Mouse (Mus musculus) midbrain, embryonic 14.5 days (tissue): ENCODE results near the gene Gpn2. TPM values are rescaled to one million over a fixed set of nuclear protein-coding genes. Genes with fewer than 3 reads are reported as not detected.

ENCODE experiments used
- ATAC-seq: fragments of 200-750 bp; cut with Nextera tagmentation; 2 replicates; pipeline ENCODE4 v1.8.0; 2017; ENCODE audit warnings: moderate number of reproducible peaks, moderate library complexity; ENCODE audit not compliant: low FRiP score, low TSS enrichment
- DNase-seq: peaks from one replicate; pipeline ENCODE4 v3.0.0-alpha.2; 2015
- H3K27ac ChIP-seq: fragments of 300-500 bp; sonication (generic); replicated peaks from 2 replicates; pipeline ENCODE4 v1.5.1; 2014; ENCODE audit warnings: mild to moderate bottlenecking, low read depth, low read length, moderate library complexity
- H3K27me3 ChIP-seq: fragments of 300-500 bp; sonication (generic); 2 replicates; pipeline ENCODE4 v1.6.1; 2014; ENCODE audit warnings: low read length, control low read depth, mixed read lengths; ENCODE audit not compliant: control insufficient read depth, insufficient read depth
- H3K36me3 ChIP-seq: fragments of 300-500 bp; sonication (generic); 2 replicates; pipeline ENCODE4 v1.6.1; 2014; ENCODE audit warnings: low read length, control low read depth; ENCODE audit not compliant: control insufficient read depth, insufficient read depth
- H3K4me1 ChIP-seq: fragments of 300-500 bp; sonication (generic); 2 replicates; pipeline ENCODE4 v1.6.1; 2014; ENCODE audit warnings: mild to moderate bottlenecking, antibody characterized with exemption, low read length, control low read depth; ENCODE audit not compliant: control insufficient read depth, insufficient read depth
- H3K4me2 ChIP-seq: fragments of 300-500 bp; sonication (generic); 2 replicates; pipeline ENCODE4 v1.6.1; 2014; ENCODE audit warnings: mild to moderate bottlenecking, low read length, moderate library complexity
- H3K4me3 ChIP-seq: fragments of 300-500 bp; sonication (generic); replicated peaks from 2 replicates; pipeline ENCODE4 v1.5.1; 2014; ENCODE audit warnings: low read depth, low read length
- H3K9ac ChIP-seq: fragments of 300-500 bp; sonication (generic); replicated peaks from 2 replicates; pipeline ENCODE4 v1.6.1; 2014; ENCODE audit warnings: mild to moderate bottlenecking, low read length, moderate library complexity
- H3K9me3 ChIP-seq: fragments of 300-500 bp; sonication (generic); 2 replicates; pipeline ENCODE4 v1.6.1; 2016; ENCODE audit warnings: low read length, control low read depth, mixed read lengths; ENCODE audit not compliant: control insufficient read depth
- WGBS: fragments of 180-500 bp; shearing (Covaris S2); extraction: QIAGEN DNeasy Blood & Tissue Kit; methylation state at CpG from one replicate; pipeline ENCODE4 v1.1.7; 2014; 5-methylcytosine and 5-hydroxymethylcytosine counted together
- polyA plus RNA-seq: library from polyadenylated mRNA; unstranded; fragments of >200 nt; fragmentation: Nextera tagmentation; extraction: Ambion mirVana; gene quantifications from 2 replicates; pipeline ENCODE4 v1.2.1, GENCODE M21; 2014

Gene Gpn2
- polyA plus RNA-seq, 1 experiment from 2014 or later, result 20.3 TPM

DNA sequence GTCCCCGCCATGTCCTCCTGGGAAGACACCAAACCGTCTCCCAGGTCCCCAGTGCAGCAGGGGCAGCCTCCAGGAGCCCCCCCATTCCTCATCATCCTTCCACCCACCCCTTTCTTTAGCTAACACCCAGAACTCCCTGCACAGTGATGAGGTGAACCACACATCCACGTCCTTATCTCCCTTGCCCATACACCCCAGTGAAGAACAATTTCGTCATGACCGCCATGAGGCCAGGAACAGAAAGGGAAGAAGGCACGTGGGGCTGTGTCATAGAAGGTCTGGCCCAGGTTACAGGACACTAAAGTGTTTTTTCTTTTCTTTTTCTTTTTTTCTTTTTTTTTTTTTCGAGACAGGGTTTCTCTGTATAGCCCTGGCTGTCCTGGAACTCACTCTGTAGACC is 40.7 kb downstream of the Gpn2 start:
- 94% methylated on average over 7 of the region's 7 CpGs for WGBS
- DNase-seq, result no peak
- Histone ChIP-seq H3K9ac (no peak overlapping the region), H3K4me1 (no peaks in the 10 kb centered on the region), H3K4me3 (no peak overlapping the region), H3K9me3 (no peaks in the 10 kb centered on the region), H3K27ac (no peak overlapping the region), H3K27me3 (no peaks in the 10 kb centered on the region), H3K4me2 (no peak overlapping the region), H3K36me3 (peaks cover 39% of the 10 kb centered on the region)
- no peak for ATAC-seq

DNA sequence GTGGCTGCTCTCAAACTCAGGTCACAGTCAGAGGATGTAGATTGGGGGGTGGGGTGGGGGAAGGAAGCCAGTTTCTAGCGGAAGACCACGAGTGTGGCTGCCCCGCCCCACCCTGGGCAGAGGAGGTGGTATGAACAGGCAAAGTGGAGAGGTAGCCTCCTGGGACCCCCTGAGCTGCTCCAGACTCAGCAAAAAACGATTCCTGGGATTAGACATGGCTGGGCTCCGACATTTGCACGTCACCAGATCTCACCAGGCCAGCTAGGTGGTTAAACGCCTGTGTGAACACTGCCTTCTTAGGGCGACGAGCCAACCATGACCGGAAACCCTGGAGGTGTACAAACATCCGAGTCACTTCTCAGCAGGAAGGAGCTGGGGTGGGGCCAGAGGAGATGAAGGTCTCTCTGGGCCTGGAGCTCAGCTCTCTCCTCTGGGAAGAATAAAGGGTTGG is 41.5 kb downstream of the Gpn2 start:
- Histone ChIP-seq H3K9ac (no peak overlapping the region), H3K4me2 (no peak overlapping the region), H3K27ac (no peak overlapping the region), H3K36me3 (peaks cover 39% of the 10 kb centered on the region), H3K27me3 (no peaks in the 10 kb centered on the region), H3K4me1 (no peaks in the 10 kb centered on the region), H3K9me3 (no peaks in the 10 kb centered on the region), H3K4me3 (no peak overlapping the region)
- WGBS, result 40% methylated on average over 11 of the region's 11 CpGs
- DNase-seq, result no peak
- ATAC-seq, result no peak

DNA sequence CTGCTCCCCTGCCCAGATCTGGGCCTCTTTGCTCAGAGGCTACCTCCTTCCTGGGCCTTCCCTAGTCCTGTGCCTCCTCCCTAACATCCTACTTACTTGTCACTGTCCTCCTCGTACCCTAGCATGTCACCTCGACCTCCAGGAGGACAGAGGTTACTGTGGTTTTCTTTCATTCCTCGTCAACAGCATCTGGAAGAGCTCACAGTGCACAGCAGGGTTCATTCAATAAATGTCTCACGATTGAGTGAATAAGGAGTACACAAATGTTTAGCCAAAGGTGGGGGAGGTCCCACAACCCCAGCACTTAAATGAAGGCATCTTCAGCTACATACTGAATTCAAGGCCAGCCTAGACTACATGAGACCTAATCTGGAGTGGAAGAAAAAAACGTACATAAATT is 42.1 kb downstream of the Gpn2 start:
- no peak for DNase-seq
- no peak for ATAC-seq
- WGBS, result 35% methylated on average over 5 of the region's 5 CpGs

DNA sequence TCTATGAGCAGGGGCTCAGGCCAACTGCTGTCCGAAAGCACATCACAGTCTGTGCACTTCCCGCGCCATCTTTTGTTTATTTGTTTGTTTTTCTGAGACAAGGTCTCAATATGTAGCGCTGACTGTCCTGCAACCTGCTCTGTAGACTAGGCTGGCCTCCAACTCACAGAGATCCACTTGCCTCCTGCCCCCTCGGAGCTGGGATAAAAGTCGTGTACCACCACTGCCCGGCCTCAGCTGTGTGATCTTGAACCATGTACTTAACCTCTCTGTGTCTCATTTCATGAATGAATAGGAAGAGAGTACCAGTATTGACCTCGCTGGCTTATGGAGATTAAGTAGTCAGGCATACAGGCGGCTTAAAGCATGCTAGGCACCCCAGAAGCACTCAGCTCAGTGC is 42.5 kb downstream of the Gpn2 start:
- DNase-seq, result no peak
- Histone ChIP-seq H3K9me3 (no peaks in the 10 kb centered on the region), H3K27ac (no peak overlapping the region), H3K4me2 (no peak overlapping the region), H3K36me3 (peaks cover 34% of the 10 kb centered on the region), H3K4me1 (peaks cover under 1% of the 10 kb centered on the region; the same call in 1 of the 2 replicates), H3K4me3 (no peak overlapping the region), H3K9ac (no peak overlapping the region), H3K27me3 (no peaks in the 10 kb centered on the region)
- no peak for ATAC-seq
- WGBS, result 82% methylated on average over 9 of the region's 9 CpGs

More for the DNA sequence above, 42.1 kb downstream of the Gpn2 start:
- H3K36me3 ChIP-seq, result peaks cover 34% of the 10 kb centered on the region
- no peak overlapping the region for H3K4me3 ChIP-seq
- H3K27ac ChIP-seq, result no peak overlapping the region
- no peaks in the 10 kb centered on the region for H3K4me1 ChIP-seq
- no peaks in the 10 kb centered on the region for H3K9me3 ChIP-seq
- no peak overlapping the region for H3K4me2 ChIP-seq
- H3K27me3 ChIP-seq, result no peaks in the 10 kb centered on the region
- H3K9ac ChIP-seq, result no peak overlapping the region

DNA sequence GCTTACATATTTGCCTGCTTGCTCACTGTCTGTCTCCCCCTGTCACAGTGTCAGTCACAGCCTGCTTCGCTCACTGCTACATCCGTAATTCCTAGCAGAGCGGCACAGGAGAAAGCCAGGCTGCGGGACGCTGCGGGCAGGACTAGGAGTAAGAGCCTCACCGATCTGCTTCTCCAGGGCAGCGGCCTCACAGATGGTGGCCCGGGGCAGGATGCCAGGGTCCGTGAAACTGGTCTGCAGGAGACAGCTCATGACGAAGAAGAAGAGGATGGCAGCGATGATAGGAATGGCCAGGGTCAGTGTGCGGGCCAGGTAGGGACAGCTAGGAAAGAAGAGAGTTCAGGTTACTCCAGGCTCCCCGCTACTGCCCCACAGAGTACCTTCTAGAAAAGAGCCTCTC is 42.9 kb downstream of the Gpn2 start:
- no peaks in the 10 kb centered on the region for H3K9me3 ChIP-seq
- WGBS, result 93% methylated on average over 14 of the region's 14 CpGs
- peaks cover 34% of the 10 kb centered on the region for H3K36me3 ChIP-seq
- no peaks in the 10 kb centered on the region for H3K27me3 ChIP-seq
- H3K4me3 ChIP-seq, result no peak overlapping the region
- DNase-seq (no peak), ATAC-seq (no peak)
- peaks cover 5% of the 10 kb centered on the region for H3K4me1 ChIP-seq
- H3K4me2 ChIP-seq, result no peak overlapping the region
- no peak overlapping the region for H3K27ac ChIP-seq
- H3K9ac ChIP-seq, result no peak overlapping the region

DNA sequence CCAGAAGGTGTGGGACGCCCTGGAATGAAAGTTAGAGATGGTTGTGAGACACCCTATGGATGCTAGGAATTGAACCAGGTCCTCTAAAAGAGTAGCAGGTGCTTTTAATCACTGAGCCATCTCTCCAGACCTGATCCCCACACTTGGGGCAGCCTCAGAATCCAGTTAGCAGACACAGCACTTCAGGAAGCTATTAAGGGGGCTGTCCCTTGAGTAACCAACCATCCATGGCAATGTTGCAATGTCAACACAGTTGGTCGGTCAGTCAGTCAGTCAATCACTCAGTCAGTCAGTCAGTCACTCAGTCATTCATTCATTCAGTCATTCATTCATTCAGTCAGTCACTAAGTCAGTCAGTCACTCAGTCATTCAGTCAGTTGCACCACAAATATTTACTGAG is 44.4 kb downstream of the Gpn2 start:
- no peak for DNase-seq
- no peak overlapping the region for H3K4me2 ChIP-seq
- peaks cover 34% of the 10 kb centered on the region for H3K36me3 ChIP-seq
- H3K27ac ChIP-seq, result no peak overlapping the region
- H3K27me3 ChIP-seq, result no peaks in the 10 kb centered on the region
- ATAC-seq, result no peak
- 82% methylated on average over 2 of the region's 2 CpGs for WGBS
- H3K4me1 ChIP-seq, result peaks cover 10% of the 10 kb centered on the region
- no peaks in the 10 kb centered on the region for H3K9me3 ChIP-seq
- H3K4me3 ChIP-seq, result no peak overlapping the region
- H3K9ac ChIP-seq, result no peak overlapping the region

DNA sequence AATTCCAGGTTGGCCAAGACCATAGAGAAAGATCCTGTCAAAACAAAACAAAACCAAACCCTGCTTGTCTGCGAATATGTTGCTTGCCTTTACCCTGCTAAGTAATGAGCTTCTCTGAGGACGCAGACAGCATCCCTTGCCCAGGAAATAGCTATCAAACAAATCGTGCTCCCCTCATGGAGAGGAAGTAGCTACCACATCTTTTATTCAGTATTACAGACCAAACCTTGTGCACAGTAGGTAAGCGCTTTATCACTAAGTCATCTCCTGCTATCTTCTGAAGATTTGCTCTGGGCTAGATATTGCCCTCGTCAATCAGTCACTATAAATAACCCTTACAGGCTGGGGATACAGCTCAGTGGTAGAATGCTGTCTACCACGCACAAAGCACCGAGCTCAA is 45.0 kb downstream of the Gpn2 start:
- DNase-seq (no peak), ATAC-seq (no peak)
- Histone ChIP-seq H3K4me2 (no peak overlapping the region), H3K27ac (no peak overlapping the region), H3K36me3 (peaks cover 28% of the 10 kb centered on the region), H3K4me1 (peaks cover 10% of the 10 kb centered on the region), H3K27me3 (no peaks in the 10 kb centered on the region), H3K9ac (no peak overlapping the region), H3K9me3 (no peaks in the 10 kb centered on the region), H3K4me3 (no peak overlapping the region)
- 92% methylated on average over 7 of the region's 7 CpGs for WGBS

DNA sequence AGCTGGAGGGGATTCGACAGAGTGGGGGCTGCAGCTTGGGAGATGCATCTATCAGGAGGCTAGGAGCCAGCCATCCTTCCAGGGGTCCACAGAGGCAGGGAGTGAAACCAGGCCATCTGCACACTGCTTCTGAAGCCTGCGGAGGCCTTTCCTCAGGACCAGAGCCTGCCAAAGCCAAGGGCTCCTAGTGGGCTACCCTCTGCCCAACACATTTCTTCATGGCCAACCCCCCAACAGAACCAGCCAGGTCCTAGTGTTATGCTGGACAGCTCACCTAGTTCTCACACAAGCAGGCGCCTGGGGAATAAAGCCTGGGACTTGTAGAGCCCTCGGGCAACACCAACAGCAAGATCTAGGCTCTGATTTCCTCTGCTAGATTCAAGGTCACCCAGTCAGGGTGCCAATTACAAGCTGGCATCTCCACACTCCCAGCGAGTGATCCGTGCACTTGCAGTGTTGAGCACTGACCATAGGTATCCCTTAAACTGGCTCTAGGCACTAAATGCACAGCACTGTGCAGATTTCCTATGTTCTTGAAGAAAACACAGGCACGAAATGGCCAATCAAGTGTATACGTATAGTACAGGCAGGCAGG is 46.3 kb downstream of the Gpn2 start:
- DNase-seq (no peak), ATAC-seq (no peak)
- Histone ChIP-seq H3K9ac (no peak overlapping the region), H3K27ac (no peak overlapping the region), H3K9me3 (no peaks in the 10 kb centered on the region), H3K4me2 (no peak overlapping the region), H3K36me3 (peaks cover 17% of the 10 kb centered on the region), H3K4me1 (peaks cover 10% of the 10 kb centered on the region), H3K4me3 (no peak overlapping the region), H3K27me3 (no peaks in the 10 kb centered on the region)
- 89% methylated on average over 8 of the region's 8 CpGs for WGBS

DNA sequence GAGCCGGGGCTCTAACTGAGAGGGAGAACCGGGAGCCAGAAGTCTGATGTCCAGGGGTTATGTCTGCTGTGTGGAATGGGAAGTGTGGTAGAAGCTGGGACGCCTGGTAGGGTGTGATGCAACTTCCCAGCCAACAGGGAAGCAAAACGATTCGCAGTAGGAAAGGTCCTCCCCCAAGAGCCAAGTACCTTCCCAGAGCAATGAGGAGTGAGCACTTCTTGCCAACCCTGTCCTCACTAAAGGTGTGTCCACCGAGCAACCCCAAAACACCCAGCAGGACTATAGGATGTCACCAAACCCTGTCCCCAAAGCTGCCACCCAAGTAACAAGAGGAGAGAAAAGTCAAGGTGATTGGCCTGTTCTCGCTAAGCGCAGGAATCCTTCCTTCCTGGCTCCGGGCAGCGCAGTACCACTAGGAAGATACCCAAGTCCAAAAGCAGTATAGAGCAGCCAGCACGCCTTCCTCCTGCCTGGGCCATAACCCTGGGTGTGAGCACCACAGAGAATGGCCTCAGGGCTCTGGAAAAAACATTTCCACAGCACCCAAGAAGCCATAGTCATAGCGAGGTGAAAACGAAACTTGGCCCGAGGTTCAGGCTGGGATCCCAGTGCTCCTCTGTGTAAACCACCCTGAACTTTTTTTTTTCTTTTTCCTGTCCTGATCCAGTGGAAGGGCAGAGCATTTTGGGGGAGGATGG is 47.1 kb downstream of the Gpn2 start:
- ATAC-seq (no peak), DNase-seq (no peak)
- no peaks in the 10 kb centered on the region for H3K27me3 ChIP-seq
- no peak overlapping the region for H3K27ac ChIP-seq
- 87% methylated on average over 14 of the region's 14 CpGs for WGBS
- H3K36me3 ChIP-seq, result peaks cover 10% of the 10 kb centered on the region
- no peak overlapping the region; the same call in 1 of the 2 replicates for H3K9ac ChIP-seq
- no peaks in the 10 kb centered on the region for H3K9me3 ChIP-seq
- H3K4me3 ChIP-seq, result peak overlapping the region; percentile 71; the same call in 1 of the 2 replicates
- H3K4me2 ChIP-seq, result peak overlapping the region; percentile 72; the same call in 1 of the 2 replicates
- peaks cover 10% of the 10 kb centered on the region for H3K4me1 ChIP-seq
